Mouse (Mus musculus) forebrain, postnatal 0 days (tissue): Measurements from ENCODE around the gene Grid2. TPM values are rescaled to one million over a fixed set of nuclear protein-coding genes. Genes with fewer than 3 reads are reported as not detected.
A peak's percentile ranks its signal among the peaks of the same experiment; 100 is the strongest.

ENCODE experiments used
- ATAC-seq: fragments of 200-750 bp; cut with Nextera tagmentation; 2 replicates; pipeline ENCODE4 v1.8.0; 2017; ENCODE audit warnings: mild to moderate bottlenecking, moderate library complexity
- DNase-seq: peaks from one replicate; pipeline ENCODE4 v3.0.0-alpha.2; 2015
- H3K27ac ChIP-seq: fragments of 300-500 bp; sonication (generic); 2 replicates; pipeline ENCODE4 v1.5.1; 2014; ENCODE audit warnings: low read depth, mild to moderate bottlenecking, antibody characterized with exemption, low read length, moderate library complexity, mixed read lengths
- H3K27me3 ChIP-seq: fragments of 300-500 bp; sonication (generic); 2 replicates; pipeline ENCODE4 v1.6.1; 2014; ENCODE audit warnings: mild to moderate bottlenecking, low read length, mixed read lengths; ENCODE audit not compliant: insufficient read depth
- H3K36me3 ChIP-seq: fragments of 300-500 bp; sonication (generic); 2 replicates; pipeline ENCODE4 v1.6.1; 2014; ENCODE audit warnings: mild to moderate bottlenecking, moderate library complexity; ENCODE audit not compliant: insufficient read depth
- H3K4me1 ChIP-seq: fragments of 300-500 bp; sonication (generic); 2 replicates; pipeline ENCODE4 v1.6.1; 2014; ENCODE audit warnings: antibody characterized with exemption; ENCODE audit not compliant: insufficient read depth
- H3K4me2 ChIP-seq: fragments of 300-500 bp; sonication (generic); 2 replicates; pipeline ENCODE4 v1.6.1; 2014; ENCODE audit warnings: low read depth, mild to moderate bottlenecking, moderate library complexity
- H3K4me3 ChIP-seq: fragments of 300-500 bp; sonication (generic); 2 replicates; pipeline ENCODE4 v1.5.1; 2014; ENCODE audit warnings: low read depth, low read length, mixed read lengths
- H3K9ac ChIP-seq: fragments of 300-500 bp; sonication (generic); 2 replicates; pipeline ENCODE4 v1.6.1; 2014; ENCODE audit warnings: mild to moderate bottlenecking
- H3K9me3 ChIP-seq: fragments of 300-500 bp; sonication (generic); 2 replicates; pipeline ENCODE4 v1.6.1; 2016; ENCODE audit warnings: low read length
- CTCF ChIP-seq: sonication (generic); IDR thresholded peaks from 2 replicates; pipeline ENCODE4 v1.5.1; 2016; ENCODE audit warnings: antibody characterized with exemption, control low read depth, low read depth
- WGBS: fragments of 180-500 bp; shearing (Covaris S2); extraction: QIAGEN DNeasy Blood & Tissue Kit; methylation state at CpG from one replicate; pipeline ENCODE4 v1.1.7; 2014; 5-methylcytosine and 5-hydroxymethylcytosine counted together
- polyA plus RNA-seq: library from polyadenylated mRNA; unstranded; fragments of >200 nt; fragmentation: Nextera tagmentation; extraction: Ambion mirVana; gene quantifications from 2 replicates; pipeline ENCODE4 v1.2.1, GENCODE M21; 2015
- total RNA-seq: library from RNA; depleted of rRNA; stranded (reverse); fragments of >200 nt; gene quantifications from 2 replicates; pipeline ENCODE4 v1.2.3, GENCODE M21; 2014

The Grid2 gene
- total and polyA plus RNA-seq, 2 experiments from 2014 or later, result 6.2 to 28.9 TPM

DNA sequence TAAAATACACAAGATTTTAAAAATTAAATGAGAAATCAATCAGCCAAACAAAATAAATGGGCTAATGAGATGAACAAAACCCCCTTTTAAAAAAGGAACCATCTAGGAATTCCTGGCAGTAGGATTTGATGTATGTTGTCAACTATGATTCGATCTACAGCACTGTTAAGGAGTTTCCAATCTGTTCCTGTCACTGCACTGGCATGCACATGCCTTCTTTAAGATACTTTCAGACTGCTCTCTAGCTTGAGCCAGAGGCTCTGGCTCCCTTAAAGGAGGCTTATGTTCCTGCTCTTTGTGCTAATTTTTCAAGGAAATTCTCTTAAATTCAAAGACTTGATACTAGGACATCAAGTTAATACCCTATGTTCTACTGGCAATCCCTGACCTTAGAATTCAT is 984.9 kb downstream of the Grid2 start:
- no peak for TF ChIP-seq CTCF
- WGBS, result 59% methylated on average over 1 of the region's 1 CpGs
- Histone ChIP-seq H3K27ac (no peak overlapping the region), H3K9ac (no peak overlapping the region), H3K9me3 (no peaks in the 10 kb centered on the region), H3K4me3 (no peak overlapping the region), H3K4me2 (no peak overlapping the region), H3K4me1 (no peaks in the 10 kb centered on the region), H3K36me3 (no peaks in the 10 kb centered on the region), H3K27me3 (no peaks in the 10 kb centered on the region)
- DNase-seq (peak; percentile 13), ATAC-seq (peak; percentile 54; the same call in 1 of the 2 replicates)

DNA sequence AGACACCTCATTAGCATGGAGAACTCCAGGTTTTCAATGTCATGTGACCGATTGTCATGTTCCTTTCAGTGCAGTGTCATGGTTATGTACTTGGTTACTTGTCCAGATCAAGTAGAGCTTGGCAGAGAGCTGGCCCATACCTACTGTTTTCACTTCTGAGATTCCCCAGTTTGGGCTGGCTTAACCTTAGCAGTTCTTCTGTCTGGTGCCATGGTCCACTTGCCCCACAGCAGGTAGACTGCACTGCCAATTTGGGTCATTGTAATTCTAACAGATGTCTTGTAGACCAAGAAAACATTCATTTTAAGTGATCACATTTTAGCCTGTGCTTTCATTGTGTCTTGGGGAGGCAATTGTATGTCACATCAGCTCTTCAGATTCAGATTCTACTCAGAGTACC is 990.3 kb downstream of the Grid2 start:
- WGBS, result 94% methylated on average over 1 of the region's 1 CpGs
- Histone ChIP-seq H3K4me3 (no peak overlapping the region), H3K4me2 (no peak overlapping the region), H3K9me3 (no peaks in the 10 kb centered on the region), H3K27ac (no peak overlapping the region), H3K9ac (no peak overlapping the region), H3K4me1 (no peaks in the 10 kb centered on the region), H3K27me3 (no peaks in the 10 kb centered on the region), H3K36me3 (no peaks in the 10 kb centered on the region)
- no peak for TF ChIP-seq CTCF
- ATAC-seq (no peak), DNase-seq (no peak)

DNA sequence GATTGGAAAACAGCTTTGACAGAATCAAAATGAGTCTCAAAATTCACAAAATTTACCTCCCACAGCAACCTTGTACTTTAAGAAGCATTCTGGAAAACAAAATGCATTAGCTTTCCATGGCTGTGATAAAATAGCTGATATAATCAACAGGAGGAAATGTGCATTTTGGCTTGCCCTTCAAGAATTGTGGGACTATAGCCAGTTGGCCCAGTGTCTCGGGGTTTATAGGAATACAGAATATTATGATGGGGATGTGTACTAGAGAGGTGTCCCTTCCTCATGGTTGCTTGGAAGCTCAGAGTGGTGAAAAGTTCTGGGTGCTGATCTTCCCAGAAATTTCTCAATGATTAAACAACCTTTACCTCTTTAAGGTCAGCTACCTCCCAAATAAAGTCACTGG is 995.4 kb downstream of the Grid2 start:
- Histone ChIP-seq H3K4me3 (no peak overlapping the region), H3K4me1 (no peaks in the 10 kb centered on the region), H3K36me3 (no peaks in the 10 kb centered on the region), H3K27ac (no peak overlapping the region), H3K27me3 (no peaks in the 10 kb centered on the region), H3K4me2 (no peak overlapping the region), H3K9me3 (no peaks in the 10 kb centered on the region), H3K9ac (no peak overlapping the region)
- ATAC-seq (no peak), DNase-seq (no peak)
- WGBS, result 47% methylated on average over 1 of the region's 1 CpGs
- no peak for TF ChIP-seq CTCF

DNA sequence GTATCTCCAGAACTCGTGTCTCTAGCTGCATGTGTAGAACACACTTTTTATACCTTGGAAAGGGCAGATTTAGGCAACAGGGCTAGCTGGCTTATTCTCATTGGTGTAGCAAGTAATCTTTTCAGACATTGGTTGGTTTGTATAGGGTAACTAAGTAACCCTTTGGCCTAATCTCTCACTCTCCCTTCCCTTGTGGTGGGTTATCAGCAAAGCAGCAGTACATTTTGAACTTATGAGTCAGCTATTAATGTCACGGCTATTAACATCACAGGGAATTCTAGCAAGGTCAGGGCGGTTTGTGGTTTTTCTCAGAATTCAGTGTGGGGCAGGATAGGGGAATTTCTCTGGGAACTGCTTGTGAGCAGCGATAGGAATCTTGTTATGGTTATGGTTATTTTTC is 1007.8 kb downstream of the Grid2 start:
- TF ChIP-seq CTCF, result no peak
- H3K4me2 ChIP-seq, result no peak overlapping the region
- H3K36me3 ChIP-seq, result no peaks in the 10 kb centered on the region
- ATAC-seq, result no peak
- H3K4me3 ChIP-seq, result no peak overlapping the region
- H3K9ac ChIP-seq, result no peak overlapping the region
- H3K27me3 ChIP-seq, result no peaks in the 10 kb centered on the region
- no peaks in the 10 kb centered on the region for H3K9me3 ChIP-seq
- no peaks in the 10 kb centered on the region for H3K4me1 ChIP-seq
- H3K27ac ChIP-seq, result no peak overlapping the region
- 95% methylated on average over 4 of the region's 4 CpGs for WGBS
- DNase-seq, result no peak

DNA sequence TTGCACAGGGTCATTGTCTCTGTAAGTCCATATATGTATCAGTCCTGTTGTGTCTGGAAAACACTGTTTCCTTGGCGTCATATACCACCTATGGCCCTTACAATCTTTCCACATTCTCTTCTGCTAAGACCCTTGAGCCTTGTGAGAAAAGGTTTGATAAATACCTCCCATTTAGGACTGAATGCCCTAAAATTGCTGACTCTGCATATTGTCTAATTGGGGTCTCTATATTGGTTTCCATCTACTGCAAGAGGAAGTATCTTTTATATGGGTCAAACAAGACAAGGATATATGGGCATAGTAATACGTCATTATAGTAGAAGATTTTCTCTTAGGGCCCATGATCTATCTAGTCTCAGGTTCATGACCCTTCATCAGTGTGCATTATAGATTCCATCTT is 1008.5 kb downstream of the Grid2 start:
- 96% methylated on average over 2 of the region's 2 CpGs for WGBS
- no peak for TF ChIP-seq CTCF
- no peak for DNase-seq
- H3K4me1 ChIP-seq, result no peaks in the 10 kb centered on the region
- H3K9me3 ChIP-seq, result no peaks in the 10 kb centered on the region
- no peak overlapping the region for H3K4me2 ChIP-seq
- no peak overlapping the region for H3K9ac ChIP-seq
- ATAC-seq, result no peak
- no peak overlapping the region for H3K27ac ChIP-seq
- H3K36me3 ChIP-seq, result no peaks in the 10 kb centered on the region
- H3K4me3 ChIP-seq, result no peak overlapping the region
- no peaks in the 10 kb centered on the region for H3K27me3 ChIP-seq

- DNase-seq, result peak; percentile 47
- Histone ChIP-seq H3K4me2 (no peak overlapping the region), H3K36me3 (no peaks in the 10 kb centered on the region), H3K27ac (no peak overlapping the region), H3K27me3 (no peaks in the 10 kb centered on the region), H3K4me3 (no peak overlapping the region), H3K9ac (no peak overlapping the region), H3K9me3 (no peaks in the 10 kb centered on the region), H3K4me1 (no peaks in the 10 kb centered on the region)
- 20% methylated on average over 2 of the region's 2 CpGs for WGBS
- peak; percentile 68 for ATAC-seq
- no peak for TF ChIP-seq CTCF
Observed at GRCm38 (mm10) chr6:64274319-64275114, 1018.8 kb downstream of the Grid2 start.

- WGBS, result 89% methylated on average over 2 of the region's 2 CpGs
- Histone ChIP-seq H3K9ac (no peak overlapping the region), H3K27me3 (no peaks in the 10 kb centered on the region), H3K36me3 (no peaks in the 10 kb centered on the region), H3K4me2 (no peak overlapping the region), H3K9me3 (no peaks in the 10 kb centered on the region), H3K4me3 (no peak overlapping the region), H3K4me1 (no peaks in the 10 kb centered on the region), H3K27ac (no peak overlapping the region)
- no peak for TF ChIP-seq CTCF
- ATAC-seq (no peak), DNase-seq (no peak)
Observed at GRCm38 (mm10) chr6:64279927-64280326, 1024.3 kb downstream of the Grid2 start.
